Mouse (Mus musculus) T-helper 17 cell (primary cell): Measurements from ENCODE around the gene Amtn.
"Not testable (repeated sequence)": the region's sequence is repeated elsewhere in the genome, so short reads cannot be mapped to it uniquely, and the experiment has no call there.

Source experiments
- in situ Hi-C, 2 experiments: fragments of 300-600 bp; cut with MboI, MseI; formaldehyde crosslinking; loops; 1 replicate in 1 of 2; 2 replicates in 1 of 2; pipeline ENCODE4 v1.15.1; 2025; ENCODE audit warnings: high pct_unique_total_duplicates in 2 of 2

Gene Amtn

DNA sequence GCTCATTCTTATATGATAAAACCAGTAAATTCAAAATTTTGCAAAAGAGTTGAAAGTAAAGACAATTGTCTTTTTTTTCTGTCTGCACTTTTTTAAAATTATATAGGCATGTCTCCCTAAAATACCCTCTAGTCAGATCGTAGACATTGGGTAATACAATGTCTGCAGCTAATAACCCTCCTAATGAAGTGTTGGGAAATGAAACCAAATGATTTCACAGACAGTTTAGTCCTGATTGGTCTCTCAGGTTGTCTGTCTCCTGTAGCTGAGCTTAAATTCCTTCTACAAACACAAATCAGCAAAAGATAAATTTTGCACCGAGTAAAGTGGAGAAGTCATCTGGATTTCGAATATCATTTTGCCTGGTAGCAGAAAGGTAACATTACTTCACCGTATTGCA is at the start of gene Amtn:
Amtn (plus strand) TSS at position 301 of the 400 bp plus-strand sequence.
- in situ Hi-C loops = loop anchor here in 1 of 2 experiments (25.0 kb wide), 1 partner anchor 1514 kb away; no protein-coding TSS in a partner anchor

DNA sequence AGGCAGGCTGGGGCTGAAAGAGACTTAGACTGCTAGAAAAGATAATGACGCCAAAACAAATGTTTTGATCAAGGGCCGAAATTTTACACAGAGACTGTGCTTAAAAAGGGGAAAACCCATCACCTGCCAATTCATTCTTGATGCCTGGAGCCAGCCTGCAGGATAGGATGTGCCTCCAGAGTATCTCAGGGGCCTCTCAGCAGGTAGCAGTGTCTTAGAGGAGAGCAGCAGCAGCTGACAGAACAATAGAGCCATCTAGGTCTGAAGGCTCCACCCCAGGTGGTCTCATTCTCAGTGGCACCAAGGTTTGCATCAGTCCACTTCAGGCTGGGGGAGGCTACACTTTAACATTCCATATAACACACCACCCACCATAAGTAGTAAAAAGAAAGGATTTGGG is 27.4 kb upstream of the Amtn start:
- in situ Hi-C loops = not testable (repeated sequence)

DNA sequence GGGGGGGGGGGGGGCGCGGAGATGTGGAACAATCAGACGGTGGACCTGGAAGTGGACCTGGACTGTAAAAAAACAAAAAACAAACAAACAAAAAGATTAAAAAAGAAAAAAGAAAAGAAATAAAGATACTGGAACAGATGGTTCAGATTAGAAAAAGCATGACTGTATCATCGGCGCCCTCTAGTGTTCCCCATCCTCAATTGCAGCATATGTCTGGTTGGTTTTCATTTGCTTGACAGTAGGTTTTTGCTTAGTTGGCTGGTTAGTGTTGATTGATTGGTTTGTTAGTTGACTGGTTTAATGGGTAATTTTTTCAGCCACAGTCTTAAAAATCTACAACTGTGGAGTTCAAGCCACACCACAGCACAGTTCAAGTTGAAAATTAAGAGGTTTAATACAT is 11.1 kb upstream of the Amtn start:
- in situ Hi-C loops = loop anchor here in 1 of 2 experiments (10.0 to 25.0 kb wide), 2 partner anchors 1500 to 1927 kb away; no protein-coding TSS in a partner anchor

DNA sequence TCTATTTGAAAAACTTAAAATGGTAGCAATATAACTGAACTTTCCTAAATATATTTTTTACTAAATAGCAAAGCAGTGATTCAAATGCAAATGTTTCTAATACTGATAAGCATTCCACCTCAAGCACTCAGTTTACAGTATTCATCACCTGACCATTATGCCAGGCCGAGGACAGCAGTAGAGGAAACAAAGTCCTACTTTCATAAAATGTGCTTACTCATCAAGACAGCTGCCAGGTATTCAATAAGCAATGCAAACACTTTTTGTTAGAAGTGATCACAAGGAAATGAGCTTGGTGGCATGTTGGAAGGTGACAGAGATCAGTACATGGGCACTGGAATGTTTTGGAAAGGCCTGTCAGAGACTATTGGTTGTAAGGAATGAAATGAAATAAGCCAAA is 9.0 kb upstream of the Amtn start:
- in situ Hi-C loops = loop anchor here in 1 of 2 experiments (10.0 to 25.0 kb wide), 2 partner anchors 1502 to 1930 kb away; no protein-coding TSS in a partner anchor

DNA sequence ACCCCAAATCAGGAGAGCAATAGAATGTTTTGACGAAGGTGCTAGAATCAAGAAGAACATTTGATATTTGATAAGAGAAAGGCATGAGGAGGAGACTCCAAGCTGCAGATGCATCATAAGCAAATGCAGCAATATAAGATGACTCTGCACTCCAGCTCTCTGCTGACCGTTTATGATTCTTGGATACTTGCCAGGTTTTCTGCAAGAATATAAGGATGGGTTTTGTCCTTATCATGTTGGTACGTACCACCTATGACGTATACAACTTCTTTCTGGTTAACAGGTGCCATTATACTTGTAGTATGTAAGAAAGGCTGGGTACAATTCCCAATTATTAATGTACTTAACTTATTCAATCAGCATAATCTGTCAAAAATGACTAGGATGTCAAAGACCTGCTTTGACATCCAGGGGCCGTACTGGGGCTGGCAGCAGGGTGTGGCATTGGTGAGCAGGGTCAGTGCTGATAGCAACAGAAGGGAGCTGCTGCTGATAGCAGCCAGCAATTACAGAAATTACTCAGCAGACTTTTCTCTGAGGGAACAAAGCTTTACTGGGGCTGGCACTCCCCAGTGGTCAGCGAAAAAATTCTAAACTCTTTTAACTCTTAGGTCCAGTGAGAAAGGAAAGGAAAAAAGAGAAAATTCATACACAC is 5.2 kb upstream of the Amtn start:
- in situ Hi-C loops = loop anchor here in 1 of 2 experiments (25.0 kb wide), 1 partner anchor 1933 kb away; no protein-coding TSS in a partner anchor

DNA sequence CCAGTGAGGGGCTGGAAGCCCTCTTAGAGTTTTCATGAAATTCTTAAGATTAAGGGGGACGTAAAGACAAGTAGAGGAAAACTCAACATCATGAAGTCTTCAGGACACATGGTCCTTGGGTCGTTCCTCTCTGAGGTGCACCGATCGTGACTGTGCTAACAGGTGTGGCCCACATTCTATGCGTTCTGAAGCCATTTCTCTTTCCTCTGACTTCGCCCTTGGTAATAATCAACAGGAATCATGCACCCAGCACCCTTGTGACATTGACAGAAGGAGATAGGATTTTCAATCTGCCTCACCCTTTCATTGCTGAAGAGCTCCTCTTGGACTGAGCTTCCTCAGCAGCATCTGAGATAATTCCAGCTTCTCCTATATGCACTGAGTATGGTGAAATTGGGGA is 3.3 kb upstream of the Amtn start:
- in situ Hi-C loops = loop anchor here in 1 of 2 experiments (25.0 kb wide), 1 partner anchor 1935 kb away; no protein-coding TSS in a partner anchor

DNA sequence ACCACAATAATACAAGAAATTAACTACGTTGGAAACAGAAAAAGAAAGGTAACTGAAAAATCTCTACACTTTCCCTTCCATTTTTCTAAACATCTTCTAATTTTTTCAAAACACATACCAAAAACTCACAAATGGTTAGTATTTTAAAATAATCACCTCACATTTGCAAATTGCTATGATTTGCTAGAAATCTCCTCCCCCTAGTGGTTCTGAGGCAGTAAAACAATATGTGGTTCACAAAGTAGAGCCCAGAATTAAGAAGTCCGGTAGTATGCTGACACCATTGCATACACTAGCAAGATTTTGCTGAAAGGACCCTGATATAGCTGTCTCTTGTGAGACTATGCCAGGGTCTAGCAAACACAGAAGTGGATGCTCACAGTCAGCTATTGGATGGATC is 16.1 kb downstream of the Amtn start:
- in situ Hi-C loops = loop anchor here in 1 of 2 experiments (25.0 kb wide), 1 partner anchor 1530 kb away; no protein-coding TSS in a partner anchor

DNA sequence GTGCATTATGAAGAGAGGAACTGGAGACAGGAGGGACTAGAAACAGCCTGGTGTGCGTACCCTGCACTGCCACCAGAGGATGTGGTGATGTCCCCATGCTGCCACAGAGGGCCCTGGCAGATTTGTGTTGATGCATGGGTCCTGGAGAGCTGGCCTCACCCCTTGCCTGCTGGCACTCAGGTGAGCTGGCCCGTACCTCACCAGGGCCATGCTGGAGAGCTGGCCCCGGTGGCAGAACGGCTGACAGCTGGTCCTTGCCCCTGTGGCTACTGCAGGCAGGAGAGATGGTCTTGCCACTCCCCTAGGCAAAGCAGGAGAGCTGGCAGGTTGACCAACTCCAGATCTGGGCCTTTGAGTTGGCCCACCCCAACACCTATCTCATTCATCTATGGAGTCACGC is 22.7 kb downstream of the Amtn start:
- in situ Hi-C loops = loop anchor here in 1 of 2 experiments (25.0 kb wide), 1 partner anchor 1536 kb away; no protein-coding TSS in a partner anchor

DNA sequence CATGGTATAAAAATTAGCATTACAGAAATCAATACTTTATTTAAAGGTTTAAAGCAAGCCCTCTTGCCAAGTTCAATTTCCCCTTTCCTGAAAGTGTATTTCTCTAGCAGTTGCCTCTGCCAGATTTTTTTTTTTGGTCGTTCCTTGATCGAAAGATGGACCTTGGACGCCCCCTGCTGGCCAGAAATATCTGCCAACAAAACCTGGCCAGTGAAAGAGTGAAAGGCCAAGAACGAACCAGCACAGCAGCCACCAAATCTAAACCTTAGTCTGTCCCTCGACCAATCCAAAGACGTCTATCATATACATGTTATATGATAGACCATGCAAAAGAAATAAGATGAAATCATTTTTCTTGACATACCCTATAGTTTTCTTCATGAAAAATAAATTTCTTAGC is 23.9 kb downstream of the Amtn start:
- in situ Hi-C loops = loop anchor here in 1 of 2 experiments (25.0 kb wide), 1 partner anchor 1538 kb away; no protein-coding TSS in a partner anchor

DNA sequence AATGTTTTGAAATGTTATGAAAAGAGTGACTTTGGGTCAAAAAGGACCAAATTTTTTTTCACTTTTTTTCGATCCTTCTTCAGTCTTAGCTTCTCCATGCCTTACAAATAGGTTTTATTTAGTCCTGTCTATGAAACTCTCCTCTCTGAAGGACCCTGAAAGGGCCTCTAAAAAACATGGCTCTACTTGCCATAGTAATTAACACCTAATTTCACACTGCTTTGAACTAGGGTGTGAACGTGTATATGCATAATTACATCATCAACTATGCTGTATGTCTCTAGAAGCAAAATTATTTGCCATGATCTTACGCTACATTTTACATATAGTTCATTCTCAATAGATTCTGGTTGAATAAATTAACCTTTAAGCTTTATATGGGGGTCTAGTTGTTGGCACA is 25.6 kb downstream of the Amtn start:
- in situ Hi-C loops = no loop called here

DNA sequence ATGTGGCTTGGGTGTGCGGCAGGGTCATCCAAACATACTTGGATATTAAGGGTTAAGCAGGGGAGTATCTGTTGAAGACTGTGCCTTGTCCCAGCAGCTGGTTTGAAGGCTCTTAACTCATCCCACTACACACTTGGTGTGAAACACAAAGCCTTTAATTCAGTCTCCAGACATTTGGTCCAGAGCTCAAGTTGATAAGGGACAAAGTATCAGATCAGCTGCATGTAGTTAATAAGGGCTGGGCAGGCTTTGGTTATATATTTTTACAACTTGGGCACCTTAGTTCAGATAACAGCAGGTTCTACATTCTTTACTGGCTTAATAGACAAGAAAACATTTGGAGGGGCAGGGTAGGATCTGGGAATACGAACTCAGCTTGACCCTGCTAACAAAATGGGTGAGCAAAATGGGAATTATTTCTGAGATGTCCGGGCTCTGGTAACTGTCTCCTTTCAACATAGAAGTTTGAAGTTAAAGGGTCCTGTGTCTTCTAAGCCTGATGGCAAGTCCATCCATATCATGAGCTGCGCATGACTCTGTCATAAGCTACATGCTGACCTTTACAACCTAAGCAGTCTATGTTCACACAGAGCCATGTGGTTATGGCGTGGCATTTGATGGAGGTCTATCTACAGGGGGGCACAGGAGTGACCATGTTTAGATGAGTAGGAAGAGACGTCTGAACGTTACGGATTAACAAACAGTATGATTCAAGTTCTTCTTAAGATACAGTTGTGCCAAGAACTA is 44.6 kb downstream of the Amtn start:
- in situ Hi-C loops = no loop called here

DNA sequence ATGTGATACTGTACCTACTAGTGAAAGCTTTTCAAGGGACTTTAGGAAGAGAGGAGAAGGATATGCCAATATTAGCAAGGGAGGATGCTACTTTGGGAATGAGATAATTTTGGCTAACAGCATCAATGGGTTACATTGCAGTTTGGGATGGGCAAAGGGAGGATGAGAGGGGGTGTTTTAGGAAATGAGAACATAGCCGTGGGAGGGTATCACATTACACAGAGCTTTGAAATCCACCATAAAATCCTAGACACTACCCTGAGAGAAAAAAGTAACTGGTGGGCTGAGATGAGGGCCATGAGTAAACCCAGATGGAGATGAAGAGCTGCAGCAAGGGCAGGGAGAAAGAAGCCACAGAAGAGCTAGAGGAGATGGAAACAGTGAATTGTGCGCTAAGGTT is 49.0 kb downstream of the Amtn start:
- in situ Hi-C loops = not testable (repeated sequence)

DNA sequence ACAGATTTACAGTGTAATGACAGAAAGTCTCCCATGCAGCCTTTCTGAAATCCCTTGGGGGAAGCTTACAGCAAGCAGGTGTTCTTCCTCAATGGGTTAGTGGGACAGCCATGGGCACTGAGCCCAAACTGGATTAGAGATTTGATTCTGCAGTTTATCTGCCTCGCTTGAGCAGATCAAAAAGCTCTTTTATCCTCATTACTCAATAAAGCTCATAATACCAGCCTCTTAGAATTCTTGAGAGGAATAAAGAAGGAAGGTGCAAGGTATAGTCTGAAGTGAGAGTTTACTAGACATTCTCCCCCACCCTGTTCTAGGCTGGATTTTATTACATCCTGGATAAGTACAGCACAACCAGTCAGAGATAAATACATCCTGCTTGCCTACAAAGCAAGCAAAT is 50.8 kb downstream of the Amtn start:
- in situ Hi-C loops = no loop called here
